Comparison of ENCODE assay signal across 25 mouse cellular contexts in the genomic region with DNA sequence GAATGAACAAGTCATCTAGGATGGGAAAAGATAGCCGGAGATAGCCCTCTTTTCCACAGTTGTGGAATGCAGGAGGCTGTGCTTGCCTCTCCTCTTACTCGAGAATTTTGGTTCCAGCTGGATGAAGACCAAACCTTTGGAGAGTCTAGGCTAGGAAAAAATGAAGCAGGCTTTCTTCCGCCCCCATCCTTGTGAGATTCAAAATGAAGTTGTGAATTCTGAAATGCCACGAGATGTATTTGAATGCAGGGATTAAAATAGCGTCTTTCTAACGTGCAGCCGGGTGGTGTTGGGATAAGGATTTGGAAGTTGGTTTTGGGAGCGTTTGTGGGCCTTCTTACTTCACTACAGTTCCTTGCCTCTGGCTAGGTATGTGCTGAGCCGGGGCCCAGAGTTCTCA. TPM values are rescaled to one million over a fixed set of nuclear protein-coding genes. Genes with fewer than 3 reads are reported as not detected.
DNase-seq lines count a peak whose midpoint lies in the region; TF ChIP-seq lines count a peak whose summit lies in the region.
"Had no signal": no experiment of that assay in that cellular context is flagged by ENCODE, and none has a peak within 500 bp of the region (broad histone marks: within the 10 kb centered on the region; RNA-seq: fewer than 3 reads in every experiment).

No protein-coding gene starts in this region.

- 90% methylated on average over 9 of the region's 9 CpGs for WGBS in hindbrain, embryonic 10.5 days

- peaks cover 17% of the 10 kb centered on the region for H3K4me1 ChIP-seq in hindbrain, embryonic 10.5 days (replicated peaks)
- H3K4me1 ChIP-seq: kidney, embryonic 15.5 days; liver, embryonic 13.5 days had no signal

- TF ChIP-seq CTCF in layer of hippocampus, adult 2 months (conservative IDR thresholded peaks at IDR 0.05) = no peak

- H3K9me3 ChIP-seq in hindbrain, embryonic 10.5 days = no peaks in the 10 kb centered on the region
- H3K9me3 ChIP-seq: embryonic facial prominence, embryonic 10.5 days; kidney, embryonic 15.5 days; midbrain, embryonic 12.5 days had no signal

- no peaks in the 10 kb centered on the region for H3K36me3 ChIP-seq in hindbrain, embryonic 10.5 days
- H3K36me3 ChIP-seq: embryonic facial prominence, embryonic 10.5 days; G1E; hindbrain, embryonic 13.5 days; kidney, embryonic 15.5 days; liver, embryonic 13.5 days; midbrain, embryonic 12.5 days had no signal

- H3K27ac ChIP-seq in layer of hippocampus, adult 2 months = no peak overlapping the region
- no peak overlapping the region for H3K27ac ChIP-seq in hindbrain, embryonic 10.5 days
- H3K27ac ChIP-seq: embryonic facial prominence, embryonic 10.5 days; kidney, embryonic 15.5 days; liver, embryonic 13.5 days; midbrain, embryonic 12.5 days had no signal

- no peaks in the 10 kb centered on the region for H3K27me3 ChIP-seq in hindbrain, embryonic 10.5 days (ENCODE audit: insufficient read depth, poor library complexity, severe bottlenecking)
- H3K27me3 ChIP-seq: CH12.LX; hindbrain, embryonic 13.5 days; liver, embryonic 13.5 days; midbrain, embryonic 12.5 days had no signal

- peak; percentile 27 to 50 for DNase-seq in layer of hippocampus, adult 2 months (ENCODE audit: low spot score in 2 of 2)
- DNase-seq in layer of hippocampus, adult 11-12 months (ENCODE audit: low spot score) = no peak
- peak; percentile 51 to 89 for DNase-seq in frontal cortex, postnatal 36 days (ENCODE audit: low spot score in 2 of 2)
- DNase-seq in left cerebral cortex, postnatal 10 days (ENCODE audit: extremely low spot score in 1 of 2, low spot score in 2 of 2) = peak; percentile 20 to 62
- peak; percentile 58 to 76 for DNase-seq in right cerebral cortex, postnatal 36 days (ENCODE audit: low spot score in 2 of 2)
- DNase-seq in spleen, postnatal 4 days (ENCODE audit: low spot score in 2 of 2) = no peak
- DNase-seq in hindbrain, embryonic 10.5 days (ENCODE audit: low spot score) = no peak
- DNase-seq: adrenal gland, adult 2 months; B cell, adult 2 months; cerebellum, adult 11-12 months; cerebellum, postnatal 10 days; forebrain, postnatal 0 days; gastrocnemius, postnatal 10 days; kidney, adult 11 months; liver, embryonic 13.5 days; lung, embryonic 14.5 days had no signal

- no peak overlapping the region for H3K4me3 ChIP-seq in layer of hippocampus, adult 2 months
- no peak overlapping the region for H3K4me3 ChIP-seq in hindbrain, embryonic 10.5 days
- H3K4me3 ChIP-seq: embryonic facial prominence, embryonic 10.5 days; hindbrain, embryonic 13.5 days; kidney, embryonic 15.5 days; liver, embryonic 13.5 days; midbrain, embryonic 12.5 days had no signal

- intact Hi-C loops in left cerebral cortex, postnatal 10 days (cut with DNase I) = loop anchor here (10.0 kb wide), 1 partner anchor 106 kb away; no protein-coding TSS in a partner anchor

RNA-seq across cellular contexts. Expression of gene Dok5, which starts 6.8 kb away (rescaled TPM):
- total RNA-seq in layer of hippocampus, adult 2 months (2021) = 10 to 100 TPM; 12.5 to 14.7 TPM
- 10 to 100 TPM; 63.5 to 76.5 TPM for total RNA-seq in left cerebral cortex, postnatal 10 days (2021)
- polyA plus RNA-seq in hindbrain, embryonic 10.5 days (2016; fragmentation: Nextera tagmentation; extraction: Ambion mirVana) = 8.5 and 12.7 TPM in 2 replicates
- total RNA-seq: CH12.LX; granulocyte monocyte progenitor cell, adult 5-6 weeks; megakaryocyte, adult 5-6 weeks; neutrophil, adult 5-6 weeks had no signal
- polyA plus RNA-seq: G1E had no signal

Comparison
In these comparisons a context has a peak if more than half of its experiments do, and no peak if none do; other contexts are left out.
1. DNase-seq: peak in layer of hippocampus, adult 2 months (2 of 2), frontal cortex, postnatal 36 days (2 of 2), left cerebral cortex, postnatal 10 days (2 of 2) and right cerebral cortex, postnatal 36 days (2 of 2); none in layer of hippocampus, adult 11-12 months (single experiment), spleen, postnatal 4 days (0 of 2) and hindbrain, embryonic 10.5 days (single experiment).
2. RNA of gene Dok5, which starts 6.8 kb away (total RNA-seq): 63.5 to 76.5 TPM in left cerebral cortex, postnatal 10 days; 12.5 to 14.7 TPM in layer of hippocampus, adult 2 months; every median in the first group is over 4 times any median in the second.